Mouse (Mus musculus) megakaryocyte progenitor cell, adult 5-6 weeks (primary cell): Measurements from ENCODE around the gene St6galnac3. TPM values are rescaled to one million over a fixed set of nuclear protein-coding genes. Genes with fewer than 3 reads are reported as not detected.

Experiments used
- ATAC-seq: replicated peaks from 2 replicates; pipeline ENCODE4 v1.8.0; 2016; ENCODE audit warnings: mild to moderate bottlenecking, moderate TSS enrichment, inconsistent platforms; ENCODE audit not compliant: poor library complexity
- total RNA-seq, 2 experiments: library from RNA; stranded (forward) in 1 of 2; stranded (reverse) in 1 of 2; fragments of 157-497, 149-512 nt in 1 of 2; fragments of 200-1000 nt in 1 of 2; gene quantifications; 2 replicates each; pipeline versions ENCODE4 v1.2.3 to v1.2.4; 2015 to 2017

St6galnac3 gene
- total RNA-seq, 2 experiments from 2014 or later = 1.2 to 4.0 TPM

GRCm38 (mm10) chr3:153599179-153599578, 125.8 kb downstream of the St6galnac3 start:
- ATAC-seq = peak; percentile 69

GRCm38 (mm10) chr3:153598631-153599030, 126.3 kb downstream of the St6galnac3 start:
- ATAC-seq = peak; percentile 68

GRCm38 (mm10) chr3:153594531-153594930, 130.4 kb downstream of the St6galnac3 start:
- no peak for ATAC-seq

- no peak for ATAC-seq
Observed at GRCm38 (mm10) chr3:153593978-153594377, 131.0 kb downstream of the St6galnac3 start.

- ATAC-seq = peak; percentile 72
Observed at GRCm38 (mm10) chr3:153593103-153593502, 131.9 kb downstream of the St6galnac3 start.

GRCm38 (mm10) chr3:153587594-153587993, 137.4 kb downstream of the St6galnac3 start:
- no peak for ATAC-seq

GRCm38 (mm10) chr3:153584836-153585235, 140.1 kb downstream of the St6galnac3 start:
- ATAC-seq = no peak

GRCm38 (mm10) chr3:153582065-153582464, 142.9 kb downstream of the St6galnac3 start:
- no peak for ATAC-seq

GRCm38 (mm10) chr3:153580625-153581024, 144.3 kb downstream of the St6galnac3 start:
- no peak for ATAC-seq

GRCm38 (mm10) chr3:153580136-153580535, 144.8 kb downstream of the St6galnac3 start:
- peak; percentile 45 for ATAC-seq

GRCm38 (mm10) chr3:153577286-153577685, 147.7 kb downstream of the St6galnac3 start:
- no peak for ATAC-seq

GRCm38 (mm10) chr3:153571152-153571551, 153.8 kb downstream of the St6galnac3 start:
- ATAC-seq = no peak

- peak; percentile 64 for ATAC-seq
Observed at GRCm38 (mm10) chr3:153568815-153569214, 156.2 kb downstream of the St6galnac3 start.

- ATAC-seq = no peak
Observed at GRCm38 (mm10) chr3:153567913-153568312, 157.1 kb downstream of the St6galnac3 start.

GRCm38 (mm10) chr3:153567512-153567911, 157.5 kb downstream of the St6galnac3 start:
- ATAC-seq = no peak

GRCm38 (mm10) chr3:153566100-153566499, 158.9 kb downstream of the St6galnac3 start:
- peak; percentile 85 for ATAC-seq

GRCm38 (mm10) chr3:153560897-153561296, 164.1 kb downstream of the St6galnac3 start:
- ATAC-seq = no peak

- ATAC-seq = no peak
Observed at GRCm38 (mm10) chr3:153559586-153559985, 165.4 kb downstream of the St6galnac3 start.

GRCm38 (mm10) chr3:153556621-153557020, 168.4 kb downstream of the St6galnac3 start:
- no peak for ATAC-seq

- ATAC-seq = no peak
Observed at GRCm38 (mm10) chr3:153553712-153554111, 171.3 kb downstream of the St6galnac3 start.

GRCm38 (mm10) chr3:153553226-153553625, 171.7 kb downstream of the St6galnac3 start:
- no peak for ATAC-seq

- ATAC-seq = no peak
Observed at GRCm38 (mm10) chr3:153546936-153547683, 177.9 kb downstream of the St6galnac3 start.

- ATAC-seq = no peak
Observed at GRCm38 (mm10) chr3:153539851-153540250, 185.1 kb downstream of the St6galnac3 start.
